Mouse (Mus musculus): ENCODE measurements at regions not wholly inside any gene's neighbourhood (a gene's known extent, or its start where the extent isn't known, plus 50 kb on each side); places are given as distances from the start of the nearest gene placed in this dataset.
A peak's percentile ranks its signal among the peaks of the same experiment; 100 is the strongest.

DNA sequence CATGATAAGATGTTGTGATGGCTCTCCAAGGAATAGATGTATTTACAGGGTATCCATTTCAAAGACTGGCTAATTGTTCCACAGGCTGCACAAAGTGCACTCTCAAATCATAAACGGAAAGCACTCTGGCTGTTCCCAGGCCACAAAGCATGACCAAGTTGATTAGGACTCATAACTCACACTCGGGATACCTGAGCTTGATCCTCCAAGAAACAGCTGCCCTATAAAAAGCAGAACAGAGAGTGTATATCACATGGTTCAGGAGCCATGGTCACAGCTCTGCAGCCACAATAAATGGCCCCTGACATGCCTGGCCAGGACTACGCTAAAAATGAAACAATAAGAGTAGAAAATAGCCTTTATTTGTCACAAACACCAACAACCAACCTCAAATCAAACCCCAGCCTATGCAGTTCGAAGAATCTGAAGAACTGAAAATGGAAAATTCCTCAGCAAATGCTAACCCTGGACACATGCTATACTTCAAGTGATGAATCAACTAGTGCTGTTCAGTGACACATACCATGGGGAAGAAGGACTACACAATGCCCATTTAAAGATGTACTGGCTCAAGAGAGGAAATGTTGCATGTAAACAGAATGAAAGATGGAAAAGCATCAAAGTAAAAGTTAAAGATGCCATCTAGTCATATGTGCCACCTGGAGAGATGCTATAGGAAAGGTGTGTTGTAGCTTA, 473.5 kb downstream of the Gsdmc2 start:
- no peak for DNase-seq (ENCODE audit: low read depth)

DNA sequence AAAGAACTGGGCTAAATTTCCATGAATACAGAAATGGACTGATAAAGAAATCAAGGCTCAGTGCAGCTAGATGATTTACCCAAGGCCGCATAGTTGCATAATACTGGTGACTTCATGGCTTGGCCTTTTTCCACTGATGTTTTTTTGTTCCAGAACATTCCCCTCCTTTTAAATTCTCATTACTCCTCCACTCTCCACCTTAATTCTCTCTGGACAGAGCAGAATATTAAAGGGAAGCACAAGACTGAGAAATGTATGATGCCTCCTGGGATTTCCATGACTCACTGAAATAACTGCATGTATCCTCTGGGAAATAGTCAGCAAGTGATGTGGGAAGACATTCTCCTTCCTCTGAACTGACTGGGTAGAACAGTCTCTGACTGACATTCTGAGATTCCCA, 480.5 kb downstream of the Gsdmc2 start:
- DNase-seq (ENCODE audit: low read depth) = peak; percentile 85

DNA sequence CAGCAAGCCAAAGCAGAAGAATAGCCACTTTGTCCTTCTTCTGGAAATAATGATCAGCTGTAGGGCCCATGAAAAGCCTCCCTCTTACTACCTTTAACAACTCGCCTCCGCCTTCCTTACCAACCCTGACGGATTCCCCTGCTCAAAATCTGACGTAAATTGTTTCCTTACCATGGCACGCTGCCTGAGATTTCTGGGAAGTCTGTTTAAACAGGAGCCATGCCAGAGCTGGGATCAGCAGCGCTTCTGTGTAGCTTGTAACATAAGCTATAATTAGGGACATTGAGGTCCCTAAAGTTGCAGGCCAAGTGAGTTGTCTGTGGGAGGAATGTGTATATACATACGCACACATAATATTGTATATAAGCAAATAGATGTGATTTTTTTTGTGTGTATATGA, 484.6 kb downstream of the Gsdmc2 start:
- DNase-seq (ENCODE audit: low read depth) = peak; percentile 41

DNA sequence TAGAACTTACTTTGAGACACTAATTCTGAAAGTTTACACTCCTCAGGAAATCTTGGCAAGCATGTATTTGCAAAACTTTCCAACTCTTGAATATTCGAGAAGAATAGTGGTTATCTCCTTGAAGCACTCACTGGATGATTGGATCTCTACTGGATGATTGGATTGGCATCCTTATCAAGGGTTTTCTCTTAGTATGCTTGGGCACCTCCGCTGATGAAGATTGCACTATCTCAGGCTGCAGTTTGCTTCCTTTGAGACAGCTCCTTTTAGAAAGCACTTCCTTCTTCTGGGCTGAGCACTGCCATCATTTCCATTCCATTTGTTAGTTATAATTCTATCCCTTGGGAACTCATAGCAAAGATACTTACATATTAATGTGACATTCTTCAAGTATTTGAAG, 503.2 kb downstream of the Gsdmc2 start:
- DNase-seq (ENCODE audit: low read depth) = no peak

DNA sequence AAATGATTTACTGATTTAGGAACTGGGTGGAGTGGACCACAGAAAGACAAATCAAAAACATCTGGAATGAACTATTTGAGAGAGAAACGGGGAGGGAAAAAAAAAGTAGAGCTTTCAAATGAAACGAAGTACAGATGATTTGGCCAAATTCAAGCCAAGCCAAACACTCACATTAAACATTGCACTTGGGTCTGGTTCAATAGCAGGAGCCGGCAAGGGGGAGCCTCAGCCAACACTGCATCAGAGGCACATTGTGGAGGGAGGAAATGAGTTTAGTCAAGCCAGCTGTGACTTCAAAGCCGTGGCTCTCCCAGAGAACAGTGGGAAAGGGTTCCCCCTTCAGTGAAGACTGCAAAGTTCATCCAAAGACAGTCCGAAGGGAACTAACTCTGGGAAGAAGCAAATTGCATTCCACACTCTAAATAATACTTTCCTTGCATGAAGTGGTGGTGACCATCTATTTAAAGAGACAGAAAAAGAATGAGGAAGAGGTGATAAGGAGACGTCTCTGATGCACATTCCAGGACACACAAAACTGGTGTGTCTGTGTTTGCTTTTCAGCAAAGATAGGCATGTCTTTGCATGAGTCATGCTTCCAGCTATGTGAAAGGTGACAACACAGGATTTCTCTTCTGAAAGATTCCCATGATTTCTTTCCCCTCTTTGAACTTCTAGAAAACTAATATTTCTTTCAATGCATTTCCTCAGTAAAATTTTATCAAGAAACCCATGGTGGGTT, 504.5 kb downstream of the Gsdmc2 start:
- DNase-seq (ENCODE audit: low read depth) = peak; percentile 96

DNA sequence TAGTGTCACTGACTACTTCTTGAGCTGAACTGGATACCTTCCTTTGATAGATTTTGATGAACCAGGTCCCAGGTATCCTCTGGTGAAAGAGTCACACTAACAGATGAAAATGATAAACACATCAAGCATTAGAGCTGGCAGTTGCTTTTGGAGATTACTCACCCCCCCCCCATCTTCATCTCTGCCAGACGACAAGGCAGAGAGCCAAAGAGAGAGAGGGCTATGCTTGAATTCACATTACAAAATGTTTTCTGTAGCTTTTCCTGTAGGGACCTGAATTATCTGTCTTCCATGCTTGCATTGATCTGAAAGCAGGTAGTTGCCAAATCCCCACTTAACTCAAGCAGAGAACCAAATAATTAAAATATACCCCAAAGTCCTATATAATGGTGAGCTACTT, 525.3 kb downstream of the Gsdmc2 start:
- peak; percentile 60 for DNase-seq (ENCODE audit: low read depth)

DNA sequence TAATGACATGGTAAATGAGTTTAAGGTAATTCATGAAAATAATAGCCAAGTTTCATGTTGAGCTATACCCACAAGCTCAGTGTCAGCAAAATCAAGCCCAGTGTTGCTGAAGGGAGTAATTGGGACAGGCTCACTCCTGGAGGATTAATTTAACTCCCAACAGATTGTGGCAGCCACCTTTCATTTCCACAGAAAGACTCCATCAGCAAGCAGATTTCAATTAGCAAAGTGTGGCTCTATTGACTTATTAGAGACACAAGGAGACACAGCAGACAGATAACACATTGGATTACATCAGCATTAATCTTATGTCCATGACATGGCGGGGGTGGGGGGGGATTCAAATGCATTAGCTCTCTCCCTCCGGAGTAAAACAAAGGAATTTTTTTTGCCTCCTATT, 534.6 kb downstream of the Gsdmc2 start:
- no peak for DNase-seq (ENCODE audit: low read depth)

DNA sequence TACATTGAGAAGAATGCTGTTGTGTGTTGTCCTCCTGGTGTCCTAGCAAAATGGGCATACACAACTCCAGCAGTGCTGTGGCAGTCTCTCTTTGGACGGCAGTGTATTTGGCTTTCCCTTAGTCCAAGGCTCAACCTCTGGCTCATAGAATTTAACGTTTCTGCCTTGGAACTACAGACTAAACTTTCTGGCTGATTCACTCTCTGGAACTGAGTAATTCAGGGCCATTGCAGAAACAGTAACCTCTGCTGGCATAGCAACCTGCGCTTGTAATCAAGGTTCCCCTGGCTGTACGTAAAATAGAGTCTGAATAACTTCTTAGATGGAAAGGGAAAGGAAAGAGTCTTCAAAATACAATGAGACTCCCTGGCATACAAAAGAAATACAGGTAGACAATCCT, 545.7 kb downstream of the Gsdmc2 start:
- peak; percentile 21 for DNase-seq (ENCODE audit: low read depth)

DNA sequence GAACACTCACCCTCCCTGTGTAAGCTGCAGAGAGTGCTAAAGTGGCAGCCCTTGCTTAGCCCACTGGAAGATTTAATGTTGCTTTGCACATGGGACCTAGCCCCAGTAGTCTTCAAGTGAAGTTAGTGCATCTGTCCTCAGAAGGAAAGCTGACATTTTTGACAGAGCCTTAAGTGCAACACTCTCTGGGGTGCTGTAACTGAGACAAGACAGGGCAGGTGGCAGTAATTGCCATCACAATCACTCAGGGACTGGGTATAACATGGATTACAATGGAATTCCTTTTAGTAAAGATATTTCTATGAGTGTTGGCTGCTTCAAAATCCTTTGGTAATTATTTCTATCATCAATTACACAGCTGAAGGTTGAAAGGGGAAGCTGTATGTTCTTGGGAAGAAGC, 556.4 kb downstream of the Gsdmc2 start:
- no peak for DNase-seq (ENCODE audit: low read depth)

DNA sequence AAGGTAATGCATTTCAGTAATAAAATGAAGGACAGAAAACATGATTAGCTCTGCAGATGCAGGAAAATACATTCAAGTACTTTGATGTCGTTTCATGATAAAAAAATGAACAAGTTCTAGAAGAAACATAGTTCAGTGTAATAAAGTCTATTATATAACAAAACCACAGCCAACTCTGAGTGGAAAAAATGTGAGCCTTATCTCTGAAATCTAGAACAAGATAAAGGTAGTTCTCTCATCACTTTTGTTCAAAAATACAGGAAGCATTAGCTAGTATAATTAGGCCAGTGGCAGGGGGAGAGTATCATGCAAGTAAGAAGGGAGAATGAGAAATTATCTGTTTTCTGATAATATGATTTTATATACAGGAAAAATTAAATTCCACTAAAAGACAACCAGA, 559.0 kb downstream of the Gsdmc2 start:
- no peak for DNase-seq (ENCODE audit: low read depth)

DNA sequence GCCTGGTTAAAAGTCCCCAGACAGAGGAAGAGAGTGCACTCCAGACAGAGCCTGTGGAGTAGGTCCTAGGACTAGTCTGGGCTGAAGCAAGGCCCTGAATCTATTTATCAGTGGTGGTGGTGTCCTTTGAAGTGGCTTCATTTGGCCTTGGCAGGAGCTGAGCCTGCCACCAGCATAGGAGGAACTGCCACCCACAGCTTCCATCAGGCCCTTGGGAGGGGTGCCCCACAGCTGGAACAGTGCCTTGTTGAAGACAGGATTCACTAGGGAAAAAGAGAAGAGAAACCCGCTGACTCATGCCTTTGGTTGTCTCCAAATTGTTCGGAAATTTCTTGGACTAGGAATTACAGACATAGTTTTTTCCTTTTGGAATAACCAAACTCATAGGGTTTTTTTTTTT, 574.6 kb downstream of the Gsdmc2 start:
- DNase-seq (ENCODE audit: low read depth) = peak; percentile 25

DNA sequence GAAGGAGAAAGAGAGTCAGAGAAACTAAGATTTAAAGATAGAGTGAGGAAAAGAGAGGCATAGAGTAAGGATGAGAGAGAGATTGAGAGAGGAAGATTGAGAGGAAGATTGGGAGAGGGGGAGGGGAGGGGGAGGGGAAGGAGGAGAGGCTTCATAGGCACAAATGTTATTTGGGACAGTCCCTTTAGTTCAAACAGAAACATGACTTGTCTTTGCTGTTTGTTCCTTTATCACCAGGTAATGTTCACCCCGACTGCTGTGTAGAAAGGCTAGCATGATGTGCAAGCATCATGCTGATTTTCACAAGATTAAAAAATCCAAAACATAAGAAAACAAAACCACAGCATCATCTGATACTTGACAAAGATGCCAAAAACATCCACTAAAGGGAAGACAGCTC, 579.1 kb downstream of the Gsdmc2 start:
- no peak for DNase-seq (ENCODE audit: low read depth)

DNA sequence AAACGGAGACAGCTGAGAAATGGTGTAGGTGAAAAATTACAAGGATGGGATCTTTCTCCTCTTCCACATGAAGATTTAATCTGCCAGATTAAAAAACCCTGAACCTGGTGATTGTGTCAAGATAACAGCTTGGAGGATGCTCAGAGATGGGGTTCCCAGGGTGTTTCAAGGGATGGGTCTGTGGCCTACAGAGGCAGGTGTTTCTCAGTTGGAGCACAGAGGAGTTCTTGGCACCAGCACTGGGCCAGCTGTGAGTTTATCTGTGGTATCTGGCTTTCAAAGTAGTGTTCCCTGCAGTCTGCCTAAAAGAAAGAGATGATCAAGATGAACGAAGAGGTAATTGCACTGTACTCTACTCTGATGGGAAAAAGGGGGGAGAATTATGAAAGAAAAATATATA, 589.2 kb downstream of the Gsdmc2 start:
- no peak for DNase-seq (ENCODE audit: low read depth)

DNA sequence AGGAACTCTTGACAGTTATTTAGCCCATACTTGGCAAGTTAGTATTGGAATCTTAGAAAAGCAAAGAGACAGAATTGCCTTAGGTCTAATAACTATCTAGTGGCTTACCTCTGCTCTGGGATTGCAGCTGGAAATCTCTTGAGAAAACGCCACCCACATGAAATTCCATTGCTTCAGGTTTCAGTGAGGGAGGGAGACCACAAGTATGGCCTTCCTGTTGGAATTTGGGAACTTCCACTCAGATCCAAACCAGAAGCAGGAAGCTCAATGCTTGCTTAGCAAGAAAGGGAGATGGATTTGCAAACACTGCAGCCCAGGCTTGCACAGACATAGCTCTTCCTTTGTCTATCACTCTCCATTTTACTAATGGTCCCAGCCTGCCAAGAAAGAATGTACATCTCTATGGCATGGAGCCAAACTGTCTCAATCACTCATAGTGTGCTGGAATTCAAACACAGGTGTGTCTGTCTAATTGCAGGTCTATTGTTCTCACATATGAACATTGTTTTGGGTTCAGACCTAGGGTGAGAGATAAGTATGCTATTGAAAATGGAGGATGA, 592.1 kb downstream of the Gsdmc2 start:
- DNase-seq (ENCODE audit: low read depth) = no peak

DNA sequence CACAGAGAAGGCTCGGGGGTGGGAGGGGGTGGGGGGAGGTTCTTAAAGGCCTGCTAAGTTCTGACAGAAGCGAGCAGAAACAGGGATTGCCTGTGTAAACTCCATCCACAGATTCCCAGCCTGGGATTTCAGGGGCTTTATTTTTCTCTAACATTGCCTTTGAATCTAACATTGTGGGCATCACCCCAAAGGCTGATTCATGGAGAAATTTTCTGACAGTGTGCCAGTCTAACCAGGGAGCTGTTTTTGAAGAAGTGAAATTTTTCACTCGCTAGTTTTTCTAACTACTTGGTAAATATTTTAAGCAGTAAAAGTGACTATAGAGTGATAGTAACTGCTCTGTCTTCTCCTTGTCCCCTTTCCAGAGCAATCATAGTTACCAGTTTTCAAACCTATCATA, 606.4 kb downstream of the Gsdmc2 start:
- DNase-seq (ENCODE audit: low read depth) = peak; percentile 82

DNA sequence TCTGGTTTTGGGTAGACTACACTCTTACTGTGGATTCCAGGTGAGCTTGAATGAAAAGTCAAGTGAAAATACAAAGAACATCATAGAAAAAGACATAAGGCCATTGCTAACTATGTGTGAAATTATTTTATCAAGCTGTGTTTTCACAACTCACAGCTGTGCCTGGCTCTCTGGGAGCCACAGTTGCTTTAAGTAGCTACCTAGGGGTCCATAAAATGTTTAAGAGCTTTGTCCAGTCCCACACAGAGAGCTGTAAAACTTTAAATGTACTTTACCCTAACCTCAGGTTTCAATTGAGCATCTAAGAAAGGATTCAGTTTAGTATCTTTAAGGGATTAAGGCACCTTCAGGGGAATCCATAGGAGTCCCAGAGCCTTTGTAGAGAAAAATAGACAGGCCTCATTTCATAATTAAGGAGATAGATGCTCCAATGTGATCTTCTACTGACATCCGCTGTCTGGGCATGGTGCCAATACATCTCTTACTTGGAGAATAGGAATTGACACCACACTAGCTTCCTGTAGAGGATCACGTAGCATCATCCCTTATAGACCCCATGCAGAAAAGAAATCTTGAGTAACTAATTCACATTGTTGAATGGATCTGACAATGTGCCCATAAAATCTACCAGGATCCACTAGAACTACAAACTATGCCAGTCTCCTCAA, 626.5 kb downstream of the Gsdmc2 start:
- no peak for DNase-seq (ENCODE audit: low read depth)

DNA sequence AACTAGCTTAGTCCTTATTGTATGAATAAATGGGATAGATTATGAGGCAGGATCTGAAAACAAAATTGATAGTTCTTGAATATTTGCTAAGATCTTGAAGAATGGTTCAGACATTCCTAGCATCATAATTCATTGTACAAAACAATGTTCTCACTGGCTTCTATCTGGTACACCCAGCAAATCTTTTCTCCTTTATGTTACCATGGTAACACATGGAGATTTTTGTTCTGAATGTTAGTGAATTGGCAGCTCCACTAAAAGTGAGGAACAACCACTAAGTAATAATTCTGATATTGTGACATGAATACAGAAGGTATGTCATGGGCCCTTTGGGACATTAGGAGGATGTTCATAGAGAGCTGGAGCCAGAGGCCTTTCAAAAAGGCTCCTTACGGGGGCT, 639.8 kb downstream of the Gsdmc2 start:
- DNase-seq (ENCODE audit: low read depth) = no peak

DNA sequence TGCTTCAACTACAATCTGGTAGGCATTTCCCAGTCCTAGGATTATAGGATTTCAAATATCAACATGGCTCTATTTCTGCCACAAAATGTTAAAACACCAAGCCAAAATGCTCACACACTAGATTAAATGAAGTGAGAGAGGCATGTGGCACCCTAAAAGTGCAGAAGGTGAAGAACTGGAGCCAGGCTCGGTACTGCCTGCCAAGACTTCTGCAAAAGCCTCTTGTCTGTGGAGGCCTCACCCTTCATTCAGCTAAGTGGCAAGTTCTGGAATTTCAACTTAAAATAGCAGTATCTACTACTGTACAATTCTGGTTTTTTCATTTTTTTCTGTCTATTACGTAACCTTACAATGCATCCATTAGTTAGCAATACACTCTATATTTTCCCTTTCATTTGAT, 649.9 kb downstream of the Gsdmc2 start:
- no peak for DNase-seq (ENCODE audit: low read depth)

DNA sequence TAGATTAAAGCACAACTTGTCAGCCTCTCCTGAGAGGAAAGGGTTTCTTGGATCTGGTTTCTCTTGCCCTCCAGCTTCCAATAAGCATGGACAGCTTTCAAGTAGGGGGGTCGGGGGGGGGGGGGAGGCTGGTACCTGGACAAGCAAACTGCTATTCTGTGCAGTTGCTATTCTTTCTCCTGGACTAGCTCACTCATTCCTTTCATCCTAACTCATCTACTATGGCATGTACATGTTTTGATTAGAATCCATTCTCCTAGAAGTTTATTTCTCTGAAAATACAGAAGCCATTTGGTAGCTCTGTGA, 650.5 kb downstream of the Gsdmc2 start:
- DNase-seq (ENCODE audit: low read depth) = no peak

DNA sequence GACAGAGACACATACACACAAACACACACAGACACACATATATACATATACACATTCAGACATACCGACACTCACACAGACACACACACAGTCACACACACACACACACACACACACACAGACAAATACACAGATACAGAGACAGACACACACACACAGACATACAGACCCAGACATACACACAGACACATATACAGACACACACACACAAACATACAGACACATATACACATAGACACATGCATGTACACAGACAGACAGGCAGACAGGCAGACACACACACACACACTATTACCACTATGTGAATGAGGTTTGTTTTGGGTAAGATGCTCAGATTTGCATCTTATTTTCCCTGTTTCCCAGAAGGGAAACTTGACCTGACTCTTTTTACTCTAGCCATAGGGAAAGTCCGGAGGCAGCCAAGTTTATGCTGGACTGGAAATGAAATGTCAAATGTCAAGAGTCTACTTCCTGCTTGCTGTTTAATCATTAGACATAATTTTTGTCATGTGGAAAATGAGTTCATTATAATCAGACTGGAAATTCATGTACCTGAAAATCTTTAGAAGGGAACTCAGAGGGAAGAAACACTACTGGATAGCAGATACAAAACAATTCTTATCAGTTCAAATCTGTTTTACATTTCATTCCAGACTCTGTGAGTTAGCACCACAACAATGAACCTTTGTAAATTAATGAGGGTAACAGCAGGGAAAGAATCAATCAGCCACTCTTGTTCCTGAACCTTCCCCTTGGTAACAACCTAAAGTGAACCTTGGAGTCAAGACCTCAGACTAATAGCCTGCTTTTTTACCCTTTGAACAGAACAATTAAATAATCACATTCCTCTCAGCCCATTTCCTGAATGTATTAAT, 651.1 kb downstream of the Gsdmc2 start:
- DNase-seq (ENCODE audit: low read depth) = no peak

DNA sequence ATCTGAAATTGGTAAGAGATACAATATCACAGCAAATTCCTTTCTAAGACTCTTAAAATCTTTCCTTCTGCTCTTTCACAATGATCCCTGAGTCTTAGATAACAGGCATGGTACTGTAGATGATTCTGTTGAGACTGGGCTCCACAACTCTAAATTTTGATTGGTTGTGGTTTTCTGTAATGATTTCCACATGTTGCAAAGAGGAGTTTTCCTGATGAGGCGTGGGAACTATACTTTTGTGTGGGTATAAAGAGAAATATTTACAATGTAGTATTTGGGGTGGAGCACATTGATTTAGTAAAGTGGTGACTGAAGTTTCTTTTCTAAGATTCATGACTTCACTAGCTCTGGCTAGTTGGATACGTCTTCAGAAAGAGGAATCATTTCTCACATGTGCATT, 653.2 kb downstream of the Gsdmc2 start:
- DNase-seq (ENCODE audit: low read depth) = peak; percentile 59

DNA sequence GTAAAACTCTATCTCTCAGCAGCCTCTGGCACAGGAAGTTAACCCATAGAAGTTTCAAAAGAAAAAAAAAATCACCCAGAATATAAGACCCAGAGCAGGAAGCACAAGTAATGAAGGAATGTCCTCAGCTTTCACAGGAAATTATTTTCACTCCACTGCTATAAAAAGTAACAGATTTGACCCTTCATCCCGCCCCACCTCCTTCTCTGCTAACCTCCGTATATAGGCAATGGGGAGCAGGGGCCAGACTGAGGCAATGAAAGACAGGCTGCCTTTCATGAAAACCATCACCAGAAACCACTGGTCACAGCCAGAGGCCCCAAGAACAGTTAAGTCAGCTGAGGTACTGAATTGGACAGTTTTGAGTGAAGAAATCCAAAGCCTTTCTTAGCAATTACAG, 654.9 kb downstream of the Gsdmc2 start:
- DNase-seq (ENCODE audit: low read depth) = no peak

Data from NIH3T3 (cell line).